Mouse (Mus musculus) neutrophil, adult 65 days (primary cell): Measurements from ENCODE around the gene Ankrd52. TPM values are rescaled to one million over a fixed set of nuclear protein-coding genes. Genes with fewer than 3 reads are reported as not detected.

Source experiments
- total RNA-seq: library from RNA; stranded (reverse); gene quantifications from 2 replicates; pipeline ENCODE4 v1.2.4, GENCODE M21; 2023

Gene Ankrd52
- 29.8 and 44.1 TPM in 2 replicates for total RNA-seq

DNA sequence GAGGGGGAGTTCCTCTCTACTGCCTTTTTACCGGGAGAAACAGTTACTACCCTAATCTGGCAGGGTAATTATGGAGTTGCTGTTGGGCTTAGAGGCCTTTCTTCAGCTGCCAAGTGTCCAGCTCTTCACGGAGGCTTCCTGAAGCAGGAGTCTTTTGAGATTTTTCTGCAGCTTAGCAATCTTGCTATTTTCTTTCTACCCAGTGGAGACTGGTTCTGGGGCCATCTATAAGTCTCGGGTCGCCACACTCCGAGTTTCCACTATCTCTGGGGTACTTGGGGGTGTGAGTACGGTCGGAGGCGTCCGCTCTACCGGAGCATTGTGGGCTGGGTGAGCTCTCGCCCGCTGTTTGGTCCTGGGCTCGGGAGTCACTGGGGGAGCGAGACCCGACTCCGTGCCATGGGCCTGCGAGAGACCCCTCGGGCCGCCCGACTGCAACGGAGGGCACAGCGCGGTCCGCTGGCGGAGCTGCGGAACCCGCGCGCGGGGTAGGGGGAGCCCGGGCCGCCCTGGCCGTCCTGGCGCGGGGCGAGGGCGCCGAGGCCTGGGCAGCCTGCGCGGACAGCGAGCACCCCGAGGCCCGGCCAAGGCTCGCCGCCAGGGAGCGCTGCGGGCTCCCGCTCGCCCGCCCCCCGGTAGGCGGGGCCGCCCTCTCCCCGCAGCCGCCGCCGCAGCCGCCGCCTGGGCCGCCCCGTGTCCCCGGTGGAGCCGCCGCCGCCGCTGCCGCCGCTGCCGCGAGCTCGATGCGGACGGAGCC, at the start of gene Ankrd52:
TSS of gene Ankrd52 (plus strand) at position 661 of the 757 bp plus-strand sequence.

DNA sequence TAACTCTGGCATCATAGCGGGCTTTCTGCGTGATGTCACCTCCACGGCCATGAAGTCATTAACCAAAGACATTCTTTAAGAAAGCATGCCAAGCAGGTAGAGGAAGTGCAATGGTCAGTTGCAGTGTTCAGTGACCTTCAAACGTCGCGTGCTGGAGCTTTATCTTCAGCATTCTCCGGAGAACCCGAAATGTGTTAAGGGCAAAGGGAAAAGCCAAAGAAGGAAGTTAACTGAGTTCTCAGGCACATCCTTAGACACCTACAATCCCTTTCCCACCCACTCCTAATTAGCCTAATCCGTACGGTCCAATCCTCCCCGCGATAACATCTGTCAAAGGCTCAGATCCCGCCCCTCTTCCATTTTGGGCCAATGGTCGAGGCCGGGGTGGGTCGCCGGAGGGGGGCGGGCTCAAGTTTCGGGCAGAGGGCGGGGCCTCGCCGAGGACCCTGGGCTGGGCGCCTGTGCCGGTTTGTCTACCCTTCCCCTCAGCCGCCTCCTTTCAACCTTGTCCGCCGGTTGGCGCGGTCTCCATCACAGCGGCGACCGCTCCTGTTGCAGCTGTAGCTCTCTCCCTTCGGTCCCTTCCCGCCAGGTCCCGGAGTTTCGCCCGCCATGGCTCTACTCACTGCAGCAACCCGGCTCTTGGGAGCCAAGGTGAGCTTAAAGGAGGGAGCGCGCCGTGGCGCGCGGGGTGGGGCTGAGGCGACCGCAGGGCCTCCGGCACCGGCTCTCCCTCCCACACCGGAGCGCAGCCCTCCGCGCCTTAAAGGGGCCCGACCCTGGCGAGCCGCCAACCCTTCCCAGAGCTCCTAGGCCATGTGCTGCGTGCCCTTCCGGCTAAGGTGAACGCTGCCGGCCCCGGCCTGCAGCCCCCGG, 39.4 kb upstream of the Ankrd52 start, which contains the start of gene Cs:
TSS of gene Cs (plus strand) at position 429 of the 876 bp plus-strand sequence.

DNA sequence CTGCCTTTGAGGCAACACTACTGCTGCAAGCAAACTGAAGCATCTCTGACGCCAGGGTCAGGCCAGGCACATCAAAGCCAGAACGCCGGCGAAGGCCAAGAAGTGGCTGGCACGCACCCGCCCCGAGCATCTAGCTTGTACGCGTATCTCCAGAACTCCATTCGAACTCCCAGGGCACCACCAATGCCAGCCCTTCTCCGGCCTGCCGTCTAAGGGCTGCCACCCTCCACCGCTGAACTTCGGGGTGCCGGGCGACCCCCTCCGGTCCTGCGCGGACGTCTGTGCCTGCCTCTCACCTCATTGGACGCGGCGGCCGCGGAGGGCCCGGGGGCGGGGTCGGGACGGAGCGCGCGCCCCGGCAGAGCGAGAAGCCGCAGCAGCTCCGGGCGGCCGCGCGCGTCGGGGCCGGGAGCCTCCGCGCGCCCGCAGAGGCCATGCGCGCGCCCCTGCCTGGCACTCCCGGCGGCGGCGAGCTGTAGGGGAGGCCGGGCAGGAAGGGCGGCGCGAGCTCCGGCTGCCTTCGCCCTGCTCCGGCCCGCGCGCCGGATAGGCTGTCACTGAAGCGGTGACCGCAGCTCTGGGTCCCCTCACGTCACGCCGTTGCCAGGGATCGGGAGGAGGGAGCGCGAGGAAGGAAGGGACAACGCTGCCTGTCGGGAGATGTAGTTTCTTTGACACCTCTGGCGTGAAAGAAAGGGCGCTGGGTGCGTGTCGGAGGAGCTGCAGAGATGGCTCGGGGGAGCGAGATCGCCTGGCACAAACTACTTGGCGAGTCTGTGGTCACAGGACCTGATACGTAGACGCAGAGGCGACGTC, 8.3 kb upstream of the Ankrd52 start, which contains the start of gene Coq10a:
TSS of gene Coq10a (minus strand) at position 596 of the 816 bp plus-strand sequence.

DNA sequence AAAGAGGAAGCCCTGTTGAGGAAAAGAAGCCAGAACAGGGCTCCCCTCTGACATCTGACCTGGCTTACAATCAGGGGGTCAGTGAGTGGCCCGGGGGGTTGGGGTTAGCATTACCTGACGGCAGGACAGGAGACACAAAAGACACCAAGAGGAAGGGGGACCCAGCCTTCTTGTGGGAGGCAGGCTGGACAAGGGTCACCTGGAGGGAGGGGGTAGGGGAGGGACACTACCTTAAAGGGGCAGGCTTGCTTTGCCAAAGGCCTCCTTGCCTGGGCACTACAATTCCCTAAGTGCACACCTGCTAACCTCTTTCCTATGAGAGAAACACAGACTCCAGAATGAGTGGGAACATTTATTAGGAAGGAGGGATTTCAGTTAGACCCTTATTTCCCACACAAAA, 24.1 kb downstream of the Ankrd52 start, which contains the start of gene Slc39a5:
TSS of gene Slc39a5 (minus strand) at position 174 of the 400 bp plus-strand sequence.

DNA sequence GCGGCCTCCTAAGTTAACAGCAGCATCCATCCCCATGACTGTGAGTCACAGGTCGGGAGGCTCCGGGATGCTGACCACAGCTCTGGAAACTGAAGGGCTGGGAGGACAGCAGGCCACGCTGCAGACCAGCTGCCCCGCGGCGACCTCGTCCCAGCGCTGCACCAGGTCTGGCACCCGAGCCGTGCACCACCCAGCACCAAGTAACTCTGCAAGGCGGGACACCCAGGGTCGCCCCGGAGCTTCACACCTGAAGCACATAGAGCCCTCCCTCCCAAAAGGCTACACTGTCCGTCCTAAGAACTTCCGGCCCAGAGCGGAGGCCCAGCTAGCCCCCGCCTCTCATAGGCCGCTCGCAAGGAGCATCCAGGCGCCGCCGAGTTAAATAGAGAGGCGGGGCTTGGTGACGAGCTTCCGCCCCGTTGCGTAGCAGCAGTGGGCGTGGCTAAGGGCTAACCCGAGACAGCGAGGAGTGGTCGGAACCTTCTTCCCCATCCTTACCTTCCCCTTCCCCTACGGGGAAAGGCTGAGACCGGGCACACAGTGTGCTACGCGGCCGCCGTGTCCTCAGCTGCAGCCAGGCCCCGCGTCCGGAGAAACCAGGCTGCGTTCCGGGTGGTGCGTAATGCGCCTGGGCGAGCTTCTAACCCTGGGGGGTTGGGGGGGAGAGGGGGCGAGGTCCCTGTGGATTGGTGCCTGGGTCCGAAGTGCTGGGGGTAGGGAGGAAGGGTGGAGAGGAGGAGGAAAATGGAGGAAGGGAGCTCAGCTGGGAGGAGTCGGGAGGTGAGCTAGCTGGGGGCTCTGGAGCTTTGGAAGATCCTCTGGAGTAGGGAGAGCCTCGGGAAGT, 34.5 kb downstream of the Ankrd52 start, which contains the start of the genes Nabp2 and Rnf41:
TSS of gene Nabp2 (minus strand) at position 282 of the 844 bp plus-strand sequence.
TSS of gene Rnf41 (plus strand) at position 447 of the 844 bp plus-strand sequence.

Other genes with a start within 250 kb of the Ankrd52 start
- gene Rbms2, start 196.8 kb upstream of the Ankrd52 start, total RNA-seq, result 9.4 and 10.1 TPM in 2 replicates
- gene Gls2, start 182.7 kb upstream of the Ankrd52 start, total RNA-seq, result 1.4 TPM in 1 of 2 replicates, not detected in the other
- 3.9 and 5.2 TPM in 2 replicates for gene Spryd4, start 165.3 kb upstream of the Ankrd52 start, total RNA-seq
- gene Mip, start 151.3 kb upstream of the Ankrd52 start, total RNA-seq, result not detected in 2 replicates
- gene Timeless, start 145.1 kb upstream of the Ankrd52 start, total RNA-seq, result 21.0 and 30.8 TPM in 2 replicates
- 0.44 TPM in 1 of 2 replicates, not detected in the other for gene Apon, start 123.0 kb upstream of the Ankrd52 start, total RNA-seq
- gene Apof, start 108.4 kb upstream of the Ankrd52 start, total RNA-seq, result not detected in 2 replicates
- gene Stat2, start 106.6 kb upstream of the Ankrd52 start, total RNA-seq, result 34.0 and 36.3 TPM in 2 replicates
- 0.79 and 1.2 TPM in 2 replicates for gene Il23a, start 78.4 kb upstream of the Ankrd52 start, total RNA-seq
- 26.5 and 36.7 TPM in 2 replicates for gene Pan2, start 73.8 kb upstream of the Ankrd52 start, total RNA-seq
- 25.3 and 30.7 TPM in 2 replicates for gene Cnpy2, start 54.7 kb upstream of the Ankrd52 start, total RNA-seq
- 85.9 and 94.3 TPM in 2 replicates for gene Cs, start 39.4 kb upstream of the Ankrd52 start, total RNA-seq
- 15.2 and 19.1 TPM in 2 replicates for gene Coq10a, start 8.1 kb upstream of the Ankrd52 start, total RNA-seq
- not detected in 2 replicates for gene Slc39a5, start 24.1 kb downstream of the Ankrd52 start, total RNA-seq
- 23.4 and 31.8 TPM in 2 replicates for gene Nabp2, start 34.4 kb downstream of the Ankrd52 start, total RNA-seq
- 37.4 and 48.3 TPM in 2 replicates for gene Rnf41, start 34.5 kb downstream of the Ankrd52 start, total RNA-seq
- gene Smarcc2, start 82.1 kb downstream of the Ankrd52 start, total RNA-seq, result 79.4 TPM in 2 replicates
- gene Myl6, start 117.0 kb downstream of the Ankrd52 start, total RNA-seq, result 1,119 and 1,205 TPM in 2 replicates
- 1.9 and 2.0 TPM in 2 replicates for gene Myl6b, start 121.6 kb downstream of the Ankrd52 start, total RNA-seq
- gene Esyt1, start 148.8 kb downstream of the Ankrd52 start, total RNA-seq, result 116 and 144 TPM in 2 replicates
- 21.4 and 25.9 TPM in 2 replicates for gene Zc3h10, start 170.7 kb downstream of the Ankrd52 start, total RNA-seq
- gene Rpl41, start 172.2 kb downstream of the Ankrd52 start, total RNA-seq, result 1,166 and 1,291 TPM in 2 replicates
- gene Pa2g4, start 188.9 kb downstream of the Ankrd52 start, total RNA-seq, result 28.5 and 31.0 TPM in 2 replicates
- 0.35 and 0.50 TPM in 2 replicates for gene Erbb3, start 212.5 kb downstream of the Ankrd52 start, total RNA-seq
- 150 and 359 TPM in 2 replicates for gene Rps26, start 249.6 kb downstream of the Ankrd52 start, total RNA-seq